Mouse (Mus musculus): Measurements from ENCODE around the gene Lyrm4. TPM values are rescaled to one million over a fixed set of nuclear protein-coding genes. Genes with fewer than 3 reads are reported as not detected.

Lyrm4 gene
- total and polyA plus RNA-seq, 2 experiments, result 2.7 to 4.2 TPM

GRCm38 (mm10) chr13:36131992-36132649 lies 14.8 kb upstream of the Lyrm4 start:
- Histone ChIP-seq H3K9ac (ENCODE audit: low read depth, low read length) (no peak overlapping the region), H3K4me3 (ENCODE audit: insufficient read depth, low read depth, low read length) (no peak overlapping the region), H3K36me3 (ENCODE audit: control insufficient read depth, insufficient read depth, low read length) (no peaks in the 10 kb centered on the region), H3K27ac (replicated peaks; ENCODE audit: insufficient read depth, low read depth, low read length) (no peak overlapping the region), H3K79me2 (ENCODE audit: control insufficient read depth, insufficient read depth, low read length) (peaks cover 10% of the 10 kb centered on the region; the same call in 1 of the 2 replicates), H3K4me1 (ENCODE audit: control insufficient read depth, insufficient read depth, low read length) (no peaks in the 10 kb centered on the region), H3K27me3 (ENCODE audit: control insufficient read depth, insufficient read depth, low read length) (no peaks in the 10 kb centered on the region)
- 84% methylated on average over 5 of the region's 5 CpGs for WGBS
- no peak for DNase-seq (ENCODE audit: extremely low read depth, low read depth, low spot score)
- TF ChIP-seq CTCF (IDR thresholded peaks at IDR 0.05; ENCODE audit: low read depth, low read length) (no peak), POLR2A (IDR thresholded peaks at IDR 0.05; ENCODE audit: extremely low read depth, insufficient read depth, low read length) (no peak)

DNA sequence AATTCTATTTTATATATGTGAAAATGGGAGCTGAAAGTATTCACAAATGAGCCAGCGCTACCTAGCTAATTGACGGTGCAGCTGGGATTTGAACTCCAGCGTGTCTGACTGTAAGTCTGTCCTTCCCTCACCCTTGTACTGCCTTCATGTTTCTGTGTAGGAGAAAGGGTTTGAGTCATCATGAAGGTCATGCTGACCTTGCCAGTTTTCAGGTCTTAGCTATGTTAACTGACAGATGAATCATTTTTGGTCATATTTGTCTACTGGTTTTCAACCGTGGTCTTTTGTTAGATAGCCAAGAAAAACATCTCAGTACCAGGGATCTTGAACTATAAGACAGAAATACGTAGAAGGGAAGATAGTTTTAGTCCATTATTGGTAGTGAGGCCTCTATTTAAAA lies 14.1 kb upstream of the Lyrm4 start:
- 91% methylated on average over 5 of the region's 5 CpGs for whole genome bisulfite sequencing
- Histone ChIP-seq H3K4me3 (ENCODE audit: insufficient read depth, low read depth, low read length) (no peak overlapping the region), H3K27me3 (ENCODE audit: control insufficient read depth, insufficient read depth, low read length) (no peaks in the 10 kb centered on the region), H3K4me1 (ENCODE audit: control insufficient read depth, insufficient read depth, low read length) (no peaks in the 10 kb centered on the region), H3K36me3 (ENCODE audit: control insufficient read depth, insufficient read depth, low read length) (no peaks in the 10 kb centered on the region; the same call in 1 of the 2 replicates), H3K79me2 (ENCODE audit: control insufficient read depth, insufficient read depth, low read length) (peaks cover 12% of the 10 kb centered on the region; the same call in 1 of the 2 replicates), H3K9ac (ENCODE audit: low read depth, low read length) (no peak overlapping the region), H3K27ac (replicated peaks; ENCODE audit: insufficient read depth, low read depth, low read length) (no peak overlapping the region)
- no peak for TF ChIP-seq POLR2A (IDR thresholded peaks at IDR 0.05; ENCODE audit: extremely low read depth, insufficient read depth, low read length)
- no peak for TF ChIP-seq CTCF (IDR thresholded peaks at IDR 0.05; ENCODE audit: low read depth, low read length)
- DNase-seq (ENCODE audit: extremely low read depth, low read depth, low spot score), result no peak

DNA sequence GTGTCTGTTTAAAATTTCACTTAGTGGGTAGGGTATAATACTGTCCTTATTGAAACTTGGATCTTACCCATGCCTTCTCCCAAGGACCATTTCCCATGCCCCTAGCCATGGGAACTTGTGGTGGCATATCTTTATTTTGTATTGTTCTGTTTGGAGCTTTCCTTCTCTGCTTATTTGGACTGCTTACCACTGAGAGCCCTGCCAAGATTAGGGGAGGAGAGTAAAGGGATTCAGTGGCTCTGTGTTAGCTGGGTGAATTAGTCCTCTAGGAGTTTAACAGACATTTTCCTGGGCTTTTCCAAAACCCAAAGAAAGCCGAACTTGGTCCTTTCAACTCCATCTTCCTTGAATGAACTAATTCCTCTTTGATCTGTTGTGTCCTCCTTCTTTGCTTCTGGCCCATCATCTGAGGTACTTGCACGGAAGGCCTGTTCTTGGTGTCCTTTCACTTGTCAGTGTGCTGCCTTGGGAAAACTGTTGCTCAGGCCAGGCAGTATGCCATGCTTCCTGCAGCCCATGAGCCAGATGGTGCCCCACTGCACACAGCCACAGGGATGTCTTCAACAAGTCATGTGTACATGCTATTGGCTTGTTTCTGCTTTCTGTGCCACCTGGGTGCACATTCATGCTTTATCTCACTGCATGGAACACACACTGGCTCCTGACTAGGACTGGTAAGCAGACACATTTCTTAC lies 12.2 kb upstream of the Lyrm4 start:
- Histone ChIP-seq H3K4me1 (ENCODE audit: control insufficient read depth, insufficient read depth, low read length) (no peaks in the 10 kb centered on the region), H3K36me3 (ENCODE audit: control insufficient read depth, insufficient read depth, low read length) (no peaks in the 10 kb centered on the region; the same call in 1 of the 2 replicates), H3K4me3 (ENCODE audit: insufficient read depth, low read depth, low read length) (no peak overlapping the region), H3K9ac (ENCODE audit: low read depth, low read length) (no peak overlapping the region), H3K27ac (replicated peaks; ENCODE audit: insufficient read depth, low read depth, low read length) (no peak overlapping the region), H3K79me2 (ENCODE audit: control insufficient read depth, insufficient read depth, low read length) (peaks cover 9% of the 10 kb centered on the region; the same call in 1 of the 2 replicates), H3K27me3 (ENCODE audit: control insufficient read depth, insufficient read depth, low read length) (no peaks in the 10 kb centered on the region)
- DNase-seq (ENCODE audit: extremely low read depth, low read depth, low spot score), result no peak
- 97% methylated on average over 2 of the region's 2 CpGs for WGBS
- TF ChIP-seq POLR2A (IDR thresholded peaks at IDR 0.05; ENCODE audit: extremely low read depth, insufficient read depth, low read length), result no peak
- no peak for TF ChIP-seq CTCF (IDR thresholded peaks at IDR 0.05; ENCODE audit: low read depth, low read length)

DNA sequence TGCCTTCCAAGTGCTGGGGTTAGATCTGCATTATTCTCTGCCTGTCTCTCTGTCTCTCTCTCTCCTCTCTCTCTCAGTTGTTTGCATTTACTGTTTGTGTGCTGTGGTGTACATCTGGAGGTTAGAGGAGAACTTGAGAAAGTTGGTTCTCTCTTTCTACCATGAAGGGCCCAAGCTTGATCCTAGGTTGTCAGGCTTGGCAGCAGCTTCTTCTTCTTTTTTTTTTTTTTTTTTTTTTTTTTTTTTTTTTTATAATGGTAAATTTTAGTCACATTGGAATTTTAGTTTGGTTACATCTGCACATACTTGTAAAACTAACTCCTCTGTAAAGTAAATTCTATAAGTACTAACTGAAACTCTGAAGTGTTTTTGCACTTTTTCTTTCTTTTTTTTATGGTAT lies 3.3 kb upstream of the Lyrm4 start:
- Histone ChIP-seq H3K9ac (ENCODE audit: low read depth, low read length) (no peak overlapping the region), H3K79me2 (ENCODE audit: control insufficient read depth, insufficient read depth, low read length) (peaks cover 11% of the 10 kb centered on the region; the same call in 1 of the 2 replicates), H3K4me1 (ENCODE audit: control insufficient read depth, insufficient read depth, low read length) (no peaks in the 10 kb centered on the region; the same call in 1 of the 2 replicates), H3K36me3 (ENCODE audit: control insufficient read depth, insufficient read depth, low read length) (no peaks in the 10 kb centered on the region), H3K27me3 (ENCODE audit: control insufficient read depth, insufficient read depth, low read length) (no peaks in the 10 kb centered on the region), H3K4me3 (ENCODE audit: insufficient read depth, low read depth, low read length) (no peak overlapping the region), H3K27ac (replicated peaks; ENCODE audit: insufficient read depth, low read depth, low read length) (no peak overlapping the region)
- TF ChIP-seq POLR2A (IDR thresholded peaks at IDR 0.05; ENCODE audit: extremely low read depth, insufficient read depth, low read length) (no peak), CTCF (IDR thresholded peaks at IDR 0.05; ENCODE audit: low read depth, low read length) (no peak)
- no peak for DNase-seq (ENCODE audit: extremely low read depth, low read depth, low spot score)

GRCm38 (mm10) chr13:36119684-36120083 lies 2.4 kb upstream of the Lyrm4 start:
- 90% methylated on average over 4 of the region's 4 CpGs for WGBS
- no peak for DNase-seq (ENCODE audit: extremely low read depth, low read depth, low spot score)

More at GRCm38 (mm10) chr13:36119684-36120083, 2.4 kb upstream of the Lyrm4 start:
- Histone ChIP-seq H3K4me1 (ENCODE audit: control insufficient read depth, insufficient read depth, low read length) (no peaks in the 10 kb centered on the region; the same call in 1 of the 2 replicates), H3K4me3 (ENCODE audit: insufficient read depth, low read depth, low read length) (no peak overlapping the region), H3K9ac (ENCODE audit: low read depth, low read length) (no peak overlapping the region), H3K27me3 (ENCODE audit: control insufficient read depth, insufficient read depth, low read length) (no peaks in the 10 kb centered on the region), H3K79me2 (ENCODE audit: control insufficient read depth, insufficient read depth, low read length) (peaks cover 11% of the 10 kb centered on the region; the same call in 1 of the 2 replicates), H3K36me3 (ENCODE audit: control insufficient read depth, insufficient read depth, low read length) (no peaks in the 10 kb centered on the region), H3K27ac (replicated peaks; ENCODE audit: insufficient read depth, low read depth, low read length) (no peak overlapping the region)
- TF ChIP-seq CTCF (IDR thresholded peaks at IDR 0.05; ENCODE audit: low read depth, low read length), result 0 out of 2 replicates have a peak, but pooled peaks have one; percentile 2
- TF ChIP-seq POLR2A (IDR thresholded peaks at IDR 0.05; ENCODE audit: extremely low read depth, insufficient read depth, low read length), result no peak
